Mouse (Mus musculus): ENCODE data around the gene Dag1. TPM values are rescaled to one million over a fixed set of nuclear protein-coding genes. Genes with fewer than 3 reads are reported as not detected.
A peak's percentile ranks its signal among the peaks of the same experiment; 100 is the strongest.
"Not testable (repeated sequence)": the region's sequence is repeated elsewhere in the genome, so short reads cannot be mapped to it uniquely, and the experiment has no call there.

The Dag1 gene
- total RNA-seq (2021) = 100 to 1,000 TPM; 132 to 136 TPM
- long read RNA-seq, full-length matches to known transcripts = 2 of 16 reads
- long read RNA-seq, partial matches to known transcripts = 1 of 16 reads
- long read RNA-seq, other reads (novel, unspliced or antisense) = 13 of 16 reads

GRCm38 (mm10) chr9:108263690-108264190 lies at the start of gene Dag1:
TSS of gene Dag1 (minus strand) at chr9:108263958.
- DNase-seq (ENCODE audit: low spot score in 2 of 2) = peak; percentile 98 to 99

GRCm38 (mm10) chr9:108308141-108308540 lies 44.4 kb upstream of the Dag1 start:
- DNase-seq (ENCODE audit: low spot score in 2 of 2) = no peak

GRCm38 (mm10) chr9:108307021-108307807 lies 43.5 kb upstream of the Dag1 start:
- no peak for DNase-seq (ENCODE audit: low spot score in 2 of 2)

GRCm38 (mm10) chr9:108306571-108306980 lies 42.8 kb upstream of the Dag1 start:
- DNase-seq (ENCODE audit: low spot score in 2 of 2) = peak in 1 of 2 experiments; percentile 77

- peak; percentile 94 to 97 for DNase-seq (ENCODE audit: low spot score in 2 of 2)
Observed at GRCm38 (mm10) chr9:108305629-108306520, 42.1 kb upstream of the Dag1 start, which contains the start of the genes Rhoa and Tcta. TSS of gene Rhoa (plus strand) at chr9:108306129. TSS of gene Tcta (minus strand) at chr9:108306160.

GRCm38 (mm10) chr9:108305170-108305569 lies 41.4 kb upstream of the Dag1 start:
- peak in 1 of 2 experiments; percentile 26 for DNase-seq (ENCODE audit: low spot score in 2 of 2)

GRCm38 (mm10) chr9:108304716-108305115 lies 41.0 kb upstream of the Dag1 start:
- DNase-seq (ENCODE audit: low spot score in 2 of 2) = no peak

DNA sequence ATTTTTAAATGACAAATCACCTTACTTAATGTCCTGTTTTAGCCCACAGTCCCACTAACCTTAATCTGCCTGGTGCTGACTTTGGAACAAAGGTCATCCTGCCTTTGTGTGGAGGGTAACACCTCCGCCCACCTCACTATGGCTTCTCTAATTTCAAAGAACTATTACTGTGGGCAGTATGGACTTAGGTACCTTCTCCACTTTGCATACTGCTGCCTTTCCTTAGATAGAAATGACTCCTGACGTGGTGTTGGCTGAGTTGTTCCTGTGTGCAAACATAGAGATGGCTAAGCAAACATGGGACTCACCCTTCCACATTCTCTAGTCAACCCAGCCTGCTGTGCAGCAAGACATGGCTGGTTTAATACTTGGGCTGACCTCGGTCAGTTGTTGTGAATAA lies 38.1 kb upstream of the Dag1 start:
- no peak for DNase-seq (ENCODE audit: low spot score in 2 of 2)

- DNase-seq (ENCODE audit: low spot score in 2 of 2) = peak; percentile 25 to 43
Observed at GRCm38 (mm10) chr9:108296453-108297355, 32.9 kb upstream of the Dag1 start, which contains the start of gene Amt. TSS of gene Amt (plus strand) at chr9:108296853.

- DNase-seq (ENCODE audit: low spot score in 2 of 2) = no peak
Observed at GRCm38 (mm10) chr9:108290773-108291172, 27.0 kb upstream of the Dag1 start.

DNA sequence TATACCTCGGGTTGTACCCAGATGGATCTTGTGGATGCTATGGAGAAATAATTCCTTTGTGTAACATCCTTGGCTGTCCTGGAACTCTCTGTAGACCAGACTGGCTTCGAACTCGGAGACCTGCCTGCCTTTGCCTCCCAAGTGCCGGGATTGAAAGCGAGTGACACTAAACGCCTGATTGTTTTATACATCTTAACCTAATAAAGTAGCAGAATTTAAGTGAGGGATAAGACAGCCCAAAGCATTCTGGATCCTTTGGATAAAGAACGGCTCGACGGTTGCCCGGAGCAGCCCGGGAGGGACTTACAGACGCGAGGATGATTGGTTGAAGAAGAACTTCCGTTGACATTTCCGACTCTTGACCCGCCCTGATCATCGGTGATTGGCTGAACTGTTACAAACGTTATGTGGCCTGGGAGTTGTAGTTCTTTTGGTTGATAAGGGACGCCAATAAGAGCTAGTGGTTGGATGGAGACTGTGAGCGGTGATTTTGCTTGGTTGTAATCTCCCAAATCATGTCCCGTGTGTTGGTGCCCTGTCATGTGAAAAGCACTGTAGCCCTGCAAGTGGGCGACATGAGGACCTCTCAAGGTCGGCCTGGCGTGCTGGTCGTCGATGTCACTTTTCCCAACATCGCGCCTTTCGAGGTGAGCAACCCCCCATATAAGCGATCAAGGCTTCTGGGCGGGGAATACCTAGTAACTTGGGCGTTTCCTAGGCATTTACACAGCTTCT lies 26.4 kb upstream of the Dag1 start, which contains the start of gene Nicn1:
Gene Nicn1 (plus strand): TSS at position 414 of the 735 bp plus-strand sequence.
- peak; percentile 84 to 90 for DNase-seq (ENCODE audit: low spot score in 2 of 2)

GRCm38 (mm10) chr9:108289347-108289746 lies 25.6 kb upstream of the Dag1 start:
- DNase-seq (ENCODE audit: low spot score in 2 of 2) = no peak

- DNase-seq (ENCODE audit: low spot score in 2 of 2) = not testable (repeated sequence)
Observed at GRCm38 (mm10) chr9:108287526-108288238, 23.9 kb upstream of the Dag1 start.

DNA sequence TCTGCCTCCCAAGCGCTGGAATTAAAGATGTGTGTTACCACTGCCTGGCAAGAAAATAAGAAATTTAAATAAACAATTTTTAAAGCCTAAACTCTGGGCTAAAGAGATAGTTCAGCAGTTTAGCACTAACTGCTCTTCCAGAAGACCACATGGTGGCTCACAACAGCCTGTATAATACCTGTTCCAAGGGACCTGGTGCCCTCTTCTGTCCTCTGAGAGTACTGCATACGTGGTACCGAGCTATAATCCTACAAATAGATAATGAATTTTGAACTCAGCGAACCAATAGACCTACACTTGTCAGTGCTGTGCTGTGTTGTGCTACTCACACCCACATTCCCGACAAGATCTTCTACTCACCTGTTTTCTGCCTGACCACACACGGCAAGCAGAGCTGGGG lies 20.7 kb upstream of the Dag1 start:
- DNase-seq (ENCODE audit: low spot score in 2 of 2) = peak; percentile 73 to 78

DNA sequence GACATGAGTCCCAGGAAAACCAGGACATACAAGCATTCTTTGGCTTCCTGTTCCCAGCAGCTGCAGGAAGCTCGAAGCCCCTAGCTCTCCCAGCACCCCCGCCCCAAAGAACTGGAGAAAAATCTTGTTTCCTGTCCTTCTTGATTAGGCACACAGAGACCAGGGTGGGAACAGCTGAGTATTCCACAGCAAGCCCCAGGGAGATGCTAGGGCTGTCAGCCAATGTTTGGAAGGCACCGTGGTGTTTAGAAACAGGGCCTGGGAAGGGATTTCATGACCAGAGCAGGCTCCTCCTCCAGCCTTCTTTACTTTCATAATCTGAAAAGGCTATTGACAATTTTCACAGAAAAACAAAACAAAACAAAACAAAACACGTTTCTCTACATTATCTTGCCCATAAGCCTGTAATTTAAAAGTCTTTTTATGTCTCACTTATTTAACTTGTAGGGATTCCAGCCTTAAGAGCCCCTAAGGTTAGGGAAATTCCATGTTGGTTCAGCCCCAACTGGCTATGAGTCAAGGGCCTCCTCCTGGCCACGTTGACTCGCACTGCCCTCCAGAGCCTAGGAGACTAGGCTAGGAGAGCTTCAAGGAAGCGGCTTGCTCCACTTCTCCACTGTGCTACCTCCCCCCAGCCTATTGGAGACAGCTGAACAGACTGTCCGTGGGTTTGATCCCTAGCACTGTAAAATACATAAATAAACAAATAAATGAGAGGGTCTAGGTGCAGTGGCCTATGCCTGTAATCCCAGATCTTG lies 16.5 kb upstream of the Dag1 start:
- peak; percentile 30 to 56 for DNase-seq (ENCODE audit: low spot score in 2 of 2)

GRCm38 (mm10) chr9:108278697-108279450 lies 15.1 kb upstream of the Dag1 start:
- DNase-seq (ENCODE audit: low spot score in 2 of 2) = no peak

DNA sequence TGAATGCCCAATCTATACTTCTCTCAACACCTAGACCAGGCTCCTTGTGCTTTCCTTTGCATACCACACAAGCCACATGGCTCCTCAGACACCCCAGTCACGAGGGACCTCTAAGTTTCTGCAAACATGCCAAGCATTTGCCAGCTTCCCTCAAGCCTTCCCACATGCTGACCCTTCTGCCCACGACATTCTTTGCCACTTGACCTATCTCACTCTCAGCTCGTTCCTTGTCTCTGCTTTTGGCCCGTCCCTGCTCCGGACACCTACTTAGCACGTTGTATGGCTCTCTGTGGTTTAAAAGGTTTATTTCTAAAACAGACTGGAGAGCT lies 11.5 kb upstream of the Dag1 start:
- DNase-seq (ENCODE audit: low spot score in 2 of 2) = no peak

Measured in layer of hippocampus, postnatal 10 days (tissue).